Mouse (Mus musculus): Measurements from ENCODE around the gene Tnfrsf13c. TPM values are rescaled to one million over a fixed set of nuclear protein-coding genes. Genes with fewer than 3 reads are reported as not detected.

Gene Tnfrsf13c
- 2.4 and 3.2 TPM in 2 replicates for polyA plus RNA-seq (2015; fragmentation: Nextera tagmentation; extraction: Ambion mirVana)

DNA sequence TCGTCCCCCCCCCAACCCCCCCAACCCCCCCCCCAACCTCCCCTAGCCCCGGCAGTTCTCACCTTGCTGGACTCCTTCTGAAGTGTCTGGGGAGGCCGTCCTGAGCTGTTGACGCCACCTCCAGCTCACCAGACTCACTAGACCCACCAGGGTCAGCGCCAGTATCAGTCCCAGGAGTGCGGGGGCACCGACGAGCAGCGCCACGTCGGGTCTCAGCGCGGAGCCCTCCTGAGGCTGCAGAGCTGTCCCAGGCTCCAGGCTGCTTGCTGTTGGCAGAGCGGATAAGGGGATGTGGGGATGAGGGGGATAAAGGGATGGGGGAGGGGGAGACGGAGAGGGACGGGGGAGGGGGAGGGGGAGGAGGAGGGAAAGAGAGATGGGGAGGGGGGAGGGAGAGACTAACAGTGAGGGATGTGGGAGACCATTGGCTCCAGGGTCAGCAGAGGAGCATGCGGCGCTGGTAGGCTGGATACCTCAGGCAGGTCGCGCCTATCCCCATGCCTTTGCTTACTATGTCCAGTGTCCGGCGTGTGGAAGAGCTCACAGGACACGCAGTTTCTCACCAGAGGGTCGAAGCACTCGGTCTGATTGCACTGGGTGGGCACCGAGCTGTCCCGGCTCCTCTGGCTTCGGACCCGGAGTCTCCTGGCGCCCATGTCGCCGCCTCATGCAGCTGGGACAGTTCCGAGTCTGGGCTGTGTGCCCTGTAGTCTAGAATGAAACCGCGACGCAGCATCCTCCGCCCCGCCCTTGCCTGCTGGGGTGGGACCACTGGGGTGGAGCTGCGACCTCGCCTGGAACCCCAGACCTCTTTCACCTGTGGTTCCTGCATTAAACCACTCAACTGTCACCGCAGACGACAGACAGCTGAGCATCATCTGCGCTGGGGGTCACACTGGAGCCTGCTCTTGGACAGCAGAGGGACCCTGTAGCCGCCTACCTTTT is at the start of gene Tnfrsf13c:
Gene Tnfrsf13c, minus strand, starts transcription at position 713 of the 945 bp plus-strand sequence.

DNA sequence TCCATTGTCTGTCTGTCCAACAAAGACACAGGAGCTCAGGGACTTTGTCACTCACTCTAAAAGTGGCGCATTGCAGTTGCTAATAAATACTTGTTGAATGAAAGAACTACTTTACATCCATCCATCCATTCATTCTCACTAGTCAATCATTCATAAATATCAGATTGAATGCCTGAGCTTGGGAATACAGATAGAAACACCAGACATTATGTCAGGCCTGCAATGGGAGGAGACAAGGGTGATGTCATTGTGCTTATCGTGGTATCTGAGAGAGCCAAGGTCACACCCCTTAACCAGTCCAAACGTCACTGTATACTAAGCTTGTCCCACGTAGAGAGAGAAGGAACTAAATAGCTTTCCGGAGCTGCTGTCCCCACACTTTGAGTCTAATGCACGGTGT is 27.9 kb upstream of the Tnfrsf13c start, which contains the start of gene 1500009C09Rik:
Gene 1500009C09Rik, plus strand, starts transcription at position 301 of the 400 bp plus-strand sequence.

DNA sequence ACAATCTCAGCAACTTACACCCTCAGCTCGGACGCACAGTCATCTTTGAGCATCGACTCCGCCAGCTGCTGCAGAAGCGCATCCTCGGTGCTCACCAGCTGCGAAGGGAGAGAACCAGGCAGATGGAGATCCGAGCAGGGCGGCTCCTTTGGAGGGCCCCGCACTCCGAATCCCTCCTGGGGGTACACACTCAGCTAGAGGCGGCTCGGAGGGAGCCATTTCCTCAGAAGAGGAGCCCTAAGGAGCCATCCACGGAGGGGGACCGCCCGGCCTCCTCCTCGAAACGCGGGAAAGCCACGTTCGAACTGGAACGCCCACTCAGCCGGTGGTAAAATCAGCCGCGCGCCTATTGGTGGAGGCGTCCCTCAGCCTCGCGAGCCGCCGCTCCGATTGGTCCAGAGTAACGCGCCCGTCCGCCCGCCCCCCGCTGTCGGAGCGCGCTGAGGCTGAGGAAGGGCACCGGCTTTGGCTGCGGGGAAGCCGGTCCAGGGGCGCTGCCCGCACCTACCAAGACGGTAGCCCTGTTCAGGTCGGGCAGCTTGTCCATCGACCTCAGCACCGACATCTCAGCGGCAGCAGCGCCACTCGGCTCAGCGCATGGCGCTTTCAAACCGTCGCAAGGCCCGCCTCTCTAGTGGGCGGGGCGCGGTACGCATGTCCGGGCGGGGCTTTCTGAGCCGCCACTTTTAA is 20.1 kb upstream of the Tnfrsf13c start, which contains the start of gene Cenpm:
Gene Cenpm, minus strand, starts transcription at position 634 of the 690 bp plus-strand sequence.

DNA sequence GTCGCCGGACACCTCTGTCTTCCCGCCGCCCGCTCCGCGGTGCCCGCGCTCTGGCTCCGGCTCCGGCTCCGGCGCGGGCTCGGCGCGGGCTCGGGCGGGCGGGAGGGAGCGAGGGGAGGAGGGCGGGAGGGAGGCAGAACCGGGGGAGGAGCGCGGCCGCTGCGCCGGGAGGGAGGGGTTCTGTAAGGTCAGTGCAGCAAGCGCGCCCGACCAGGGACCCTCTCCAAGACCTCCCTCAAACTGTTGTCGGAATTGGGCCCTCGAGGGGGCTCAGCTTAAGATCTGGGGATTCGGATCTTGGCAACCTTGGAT is 11.5 kb downstream of the Tnfrsf13c start, which contains the start of gene Shisa8:
Gene Shisa8, minus strand, starts transcription at position 64 of the 312 bp plus-strand sequence.

MicroRNAs within 50 kb of the gene (microRNA counts, 519-probe panel; counts per million panel counts)
- microRNA mmu-miR-33: 88.3 counts per million

Other genes with a start within 250 kb of the Tnfrsf13c start
- not detected in 2 replicates for gene 1700029P11Rik, start 243.8 kb downstream of the Tnfrsf13c start, polyA plus RNA-seq (2015; fragmentation: Nextera tagmentation; extraction: Ambion mirVana)
- 58.9 and 59.9 TPM in 2 replicates for gene Xrcc6, start 236.5 kb downstream of the Tnfrsf13c start, polyA plus RNA-seq (2015; fragmentation: Nextera tagmentation; extraction: Ambion mirVana)
- gene Desi1, start 190.5 kb downstream of the Tnfrsf13c start, polyA plus RNA-seq (2015; fragmentation: Nextera tagmentation; extraction: Ambion mirVana): 11.4 and 13.2 TPM in 2 replicates
- gene Snu13, start 176.8 kb downstream of the Tnfrsf13c start, polyA plus RNA-seq (2015; fragmentation: Nextera tagmentation; extraction: Ambion mirVana): 200 and 205 TPM in 2 replicates
- not detected in 2 replicates for gene 4930407I10Rik, start 165.2 kb downstream of the Tnfrsf13c start, polyA plus RNA-seq (2015; fragmentation: Nextera tagmentation; extraction: Ambion mirVana)
- gene Mei1, start 154.4 kb downstream of the Tnfrsf13c start, polyA plus RNA-seq (2015; fragmentation: Nextera tagmentation; extraction: Ambion mirVana): not detected in 2 replicates
- 8.0 and 9.2 TPM in 2 replicates for gene Ccdc134, start 96.4 kb downstream of the Tnfrsf13c start, polyA plus RNA-seq (2015; fragmentation: Nextera tagmentation; extraction: Ambion mirVana)
- 40.3 and 43.2 TPM in 2 replicates for gene Srebf2, start 77.2 kb downstream of the Tnfrsf13c start, polyA plus RNA-seq (2015; fragmentation: Nextera tagmentation; extraction: Ambion mirVana)
- 0.25 and 0.38 TPM in 2 replicates for gene Shisa8, start 11.6 kb downstream of the Tnfrsf13c start, polyA plus RNA-seq (2015; fragmentation: Nextera tagmentation; extraction: Ambion mirVana)
- 57.7 and 58.3 TPM in 2 replicates for gene Cenpm, start 20.4 kb upstream of the Tnfrsf13c start, polyA plus RNA-seq (2015; fragmentation: Nextera tagmentation; extraction: Ambion mirVana)
- gene 1500009C09Rik, start 28.0 kb upstream of the Tnfrsf13c start, polyA plus RNA-seq (2015; fragmentation: Nextera tagmentation; extraction: Ambion mirVana): not detected in 2 replicates
- gene Sept3, start 50.5 kb upstream of the Tnfrsf13c start, polyA plus RNA-seq (2015; fragmentation: Nextera tagmentation; extraction: Ambion mirVana): 0.18 and 0.21 TPM in 2 replicates
- gene Wbp2nl, start 74.6 kb upstream of the Tnfrsf13c start, polyA plus RNA-seq (2015; fragmentation: Nextera tagmentation; extraction: Ambion mirVana): 0.19 TPM in 1 of 2 replicates, not detected in the other
- 34.6 and 38.5 TPM in 2 replicates for gene Naga, start 114.6 kb upstream of the Tnfrsf13c start, polyA plus RNA-seq (2015; fragmentation: Nextera tagmentation; extraction: Ambion mirVana)
- gene Pheta2, start 114.6 kb upstream of the Tnfrsf13c start, polyA plus RNA-seq (2015; fragmentation: Nextera tagmentation; extraction: Ambion mirVana): 44.6 and 47.0 TPM in 2 replicates
- gene Smdt1, start 114.6 kb upstream of the Tnfrsf13c start, polyA plus RNA-seq (2015; fragmentation: Nextera tagmentation; extraction: Ambion mirVana): 179 and 183 TPM in 2 replicates
- gene Ndufa6, start 130.0 kb upstream of the Tnfrsf13c start, polyA plus RNA-seq (2015; fragmentation: Nextera tagmentation; extraction: Ambion mirVana): 316 and 318 TPM in 2 replicates
- 2.9 and 5.0 TPM in 2 replicates for gene Cyp2d22, start 155.9 kb upstream of the Tnfrsf13c start, polyA plus RNA-seq (2015; fragmentation: Nextera tagmentation; extraction: Ambion mirVana)
- gene Cyp2d11, start 169.7 kb upstream of the Tnfrsf13c start, polyA plus RNA-seq (2015; fragmentation: Nextera tagmentation; extraction: Ambion mirVana): not detected in 2 replicates
- 0.16 and 0.40 TPM in 2 replicates for gene Cyp2d10, start 182.8 kb upstream of the Tnfrsf13c start, polyA plus RNA-seq (2015; fragmentation: Nextera tagmentation; extraction: Ambion mirVana)
- gene Cyp2d9, start 209.1 kb upstream of the Tnfrsf13c start, polyA plus RNA-seq (2015; fragmentation: Nextera tagmentation; extraction: Ambion mirVana): 0.43 TPM in 1 of 2 replicates, not detected in the other

All from spleen, postnatal 0 days (tissue).